Mouse (Mus musculus) cerebellum, adult 18-20 months (tissue): ENCODE measurements at regions not wholly inside any gene's neighbourhood (a gene's known extent, or its start where the extent isn't known, plus 50 kb on each side); places are given as distances from the start of the nearest gene placed in this dataset.

ENCODE experiments used
- DNase-seq, 2 experiments: peaks; one replicate each; pipeline ENCODE4 v3.0.0; 2021

- DNase-seq = no peak
Measured at GRCm38 (mm10) chr16:26168216-26168615, 62.6 kb upstream of the P3h2 start.

DNA sequence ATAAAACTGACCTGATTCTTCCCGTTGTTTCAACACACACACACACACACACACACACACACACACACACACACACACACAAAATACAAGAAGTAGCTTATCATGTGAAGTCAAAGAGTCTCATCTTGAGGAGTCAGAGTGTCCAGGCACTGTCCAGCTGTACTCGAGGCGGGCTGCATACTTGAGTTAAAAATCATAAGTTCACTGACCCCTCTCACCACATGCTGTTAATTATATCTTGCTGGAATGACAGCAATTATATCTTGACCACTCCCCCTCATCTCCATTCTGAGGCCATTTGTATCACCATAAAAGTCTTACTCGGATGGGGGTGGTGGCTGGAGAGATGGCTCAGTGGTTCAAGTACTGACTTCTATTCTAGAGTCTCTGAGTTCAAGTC is 58.5 kb upstream of the P3h2 start:
- no peak for DNase-seq

DNA sequence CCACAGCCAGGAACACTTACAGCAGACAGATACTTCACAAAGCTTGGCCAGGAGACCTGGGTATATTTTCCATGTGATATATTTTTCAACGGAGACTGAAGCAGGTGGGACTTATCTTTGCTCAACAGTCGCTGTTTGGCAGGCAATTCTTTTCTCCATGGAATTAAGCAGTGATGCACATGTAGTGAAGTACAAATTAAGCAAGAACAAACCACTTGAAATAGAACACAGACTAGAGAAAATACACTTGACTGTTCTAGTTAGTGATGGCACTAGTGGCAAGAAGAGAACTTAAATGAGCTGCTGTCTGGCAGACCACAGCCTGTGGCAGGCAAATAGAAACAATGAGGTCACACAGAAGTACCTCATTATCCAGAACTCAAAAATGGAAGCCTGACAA is 57.8 kb upstream of the P3h2 start:
- no peak for DNase-seq

DNA sequence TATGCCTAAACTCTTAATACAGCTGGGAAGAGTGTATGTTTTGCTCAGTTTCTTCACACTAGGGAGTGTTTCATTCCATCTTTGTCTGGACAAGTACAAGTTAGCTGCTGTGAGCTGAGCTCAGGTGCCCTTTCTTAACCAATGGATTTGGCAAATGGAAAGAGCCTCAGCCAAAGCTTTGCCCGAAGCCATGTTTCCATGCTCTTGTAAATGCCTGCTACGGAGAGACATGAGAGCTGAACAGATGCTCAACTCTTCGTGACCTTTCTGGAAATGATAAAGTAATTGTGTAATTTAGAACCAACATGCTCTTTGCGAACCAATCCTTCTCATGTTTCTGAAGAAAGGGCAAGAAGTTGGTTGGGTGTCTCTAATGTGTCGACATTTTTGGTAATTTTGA is 52.0 kb upstream of the P3h2 start:
- DNase-seq = no peak
